Mouse (Mus musculus) heart, embryonic 10.5 days (tissue): Measurements from ENCODE around the gene Gm11127. TPM values are rescaled to one million over a fixed set of nuclear protein-coding genes. Genes with fewer than 3 reads are reported as not detected.

Experiments used
- DNase-seq: peaks from one replicate; pipeline ENCODE4 v3.0.0-alpha.2; 2017; ENCODE audit warnings: low spot score
- H3K27ac ChIP-seq: fragments of 300-500 bp; sonication (generic); 2 replicates; pipeline ENCODE4 v1.5.1; 2016; ENCODE audit warnings: mild to moderate bottlenecking
- H3K27me3 ChIP-seq: fragments of 300-500 bp; sonication (generic); 2 replicates; pipeline ENCODE4 v1.6.1; 2016; ENCODE audit warnings: mild to moderate bottlenecking; ENCODE audit not compliant: poor library complexity, insufficient read depth, severe bottlenecking
- H3K36me3 ChIP-seq: fragments of 300-500 bp; sonication (generic); 2 replicates; pipeline ENCODE4 v1.6.1; 2016; ENCODE audit warnings: mild to moderate bottlenecking, moderate library complexity
- H3K4me1 ChIP-seq: fragments of 300-500 bp; sonication (generic); 2 replicates; pipeline ENCODE4 v1.6.1; 2016; ENCODE audit warnings: mild to moderate bottlenecking
- H3K4me3 ChIP-seq: fragments of 300-500 bp; sonication (generic); 2 replicates; pipeline ENCODE4 v1.5.1; 2016; ENCODE audit warnings: mild to moderate bottlenecking, moderate library complexity
- H3K9me3 ChIP-seq: fragments of 300-500 bp; sonication (generic); 2 replicates; pipeline ENCODE4 v1.6.1; 2016; ENCODE audit warnings: mild to moderate bottlenecking, moderate library complexity
- WGBS: fragments of 180-500 bp; shearing (Covaris S2); methylation state at CpG from one replicate; pipeline ENCODE4 v1.1.7; 2016; 5-methylcytosine and 5-hydroxymethylcytosine counted together
- polyA plus RNA-seq: library from polyadenylated mRNA; unstranded; fragments of >200 nt; fragmentation: Nextera tagmentation; extraction: Ambion mirVana; gene quantifications from 2 replicates; pipeline ENCODE4 v1.2.1, GENCODE M21; 2016

Gm11127 gene
- polyA plus RNA-seq, 1 experiment from 2014 or later, result not detected

- DNase-seq, result no peak
- Histone ChIP-seq H3K27me3 (no peaks in the 10 kb centered on the region), H3K36me3 (peaks cover 20% of the 10 kb centered on the region), H3K27ac (no peak overlapping the region), H3K4me3 (no peak overlapping the region), H3K9me3 (no peaks in the 10 kb centered on the region), H3K4me1 (0 out of 2 replicates have a peak, but pooled peaks cover 3% of the 10 kb centered on the region)
- 94% methylated on average over 5 of the region's 5 CpGs for WGBS
Measured at GRCm38 (mm10) chr17:36014977-36015376, 43.2 kb downstream of the Gm11127 start.

Other genes with a start within 250 kb of the Gm11127 start
- 13.2 and 16.8 TPM in 2 replicates for gene Ier3, start 236.7 kb downstream of the Gm11127 start, polyA plus RNA-seq
- 66.2 and 71.7 TPM in 2 replicates for gene Flot1, start 235.1 kb downstream of the Gm11127 start, polyA plus RNA-seq
- gene Tubb5, start 220.1 kb downstream of the Gm11127 start, polyA plus RNA-seq, result 911 and 1,091 TPM in 2 replicates
- 25.3 and 29.1 TPM in 2 replicates for gene Mdc1, start 216.9 kb downstream of the Gm11127 start, polyA plus RNA-seq
- gene Nrm, start 197.1 kb downstream of the Gm11127 start, polyA plus RNA-seq, result 56.5 and 58.3 TPM in 2 replicates
- 19.9 and 22.2 TPM in 2 replicates for gene Ppp1r18, start 192.8 kb downstream of the Gm11127 start, polyA plus RNA-seq
- 34.8 and 44.5 TPM in 2 replicates for gene Dhx16, start 178.6 kb downstream of the Gm11127 start, polyA plus RNA-seq
- gene 2310061I04Rik, start 160.9 kb downstream of the Gm11127 start, polyA plus RNA-seq, result 23.8 and 26.7 TPM in 2 replicates
- gene Atat1, start 148.3 kb downstream of the Gm11127 start, polyA plus RNA-seq, result 59.4 and 78.6 TPM in 2 replicates
- 99.5 and 111 TPM in 2 replicates for gene Mrps18b, start 142.0 kb downstream of the Gm11127 start, polyA plus RNA-seq
- 37.6 and 45.2 TPM in 2 replicates for gene Ppp1r10, start 141.9 kb downstream of the Gm11127 start, polyA plus RNA-seq
- 81.6 and 81.8 TPM in 2 replicates for gene Abcf1, start 88.6 kb downstream of the Gm11127 start, polyA plus RNA-seq
- 47.2 and 49.8 TPM in 2 replicates for gene Gnl1, start 78.5 kb downstream of the Gm11127 start, polyA plus RNA-seq
- 21.9 and 30.5 TPM in 2 replicates for gene Prr3, start 78.1 kb downstream of the Gm11127 start, polyA plus RNA-seq
- 2.5 and 2.6 TPM in 2 replicates for gene H2-T24, start 37.8 kb downstream of the Gm11127 start, polyA plus RNA-seq
- gene H2-T23, start 25.5 kb downstream of the Gm11127 start, polyA plus RNA-seq, result 1.2 and 3.4 TPM in 2 replicates
- gene H2-T22, start 15.6 kb downstream of the Gm11127 start, polyA plus RNA-seq, result 4.4 and 7.2 TPM in 2 replicates
- gene Gm6034, start 15.4 kb downstream of the Gm11127 start, polyA plus RNA-seq, result not detected in 2 replicates
- not detected in 2 replicates for gene Gm19684, start 63.3 kb upstream of the Gm11127 start, polyA plus RNA-seq
- gene Gm7030, start 71.1 kb upstream of the Gm11127 start, polyA plus RNA-seq, result not detected in 2 replicates
- 0.40 TPM in 1 of 2 replicates, not detected in the other for gene Gm8909, start 110.2 kb upstream of the Gm11127 start, polyA plus RNA-seq
- gene H2-T3, start 131.9 kb upstream of the Gm11127 start, polyA plus RNA-seq, result not detected in 2 replicates
- 106 and 108 TPM in 2 replicates for gene Rpp21, start 199.7 kb upstream of the Gm11127 start, polyA plus RNA-seq
- 11.7 and 13.7 TPM in 2 replicates for gene Trim39, start 213.9 kb upstream of the Gm11127 start, polyA plus RNA-seq
- not detected in 2 replicates for gene H2-M10.2, start 228.1 kb upstream of the Gm11127 start, polyA plus RNA-seq